Mouse (Mus musculus): ENCODE measurements around the gene Slc25a27. TPM values are rescaled to one million over a fixed set of nuclear protein-coding genes. Genes with fewer than 3 reads are reported as not detected.

Slc25a27 gene
- polyA plus RNA-seq, 1 experiment = 1.1 TPM

GRCm38 (mm10) chr17:43649641-43650436 lies 17.2 kb downstream of the Slc25a27 start:
- no peaks in the 10 kb centered on the region for H3K4me1 ChIP-seq (ENCODE audit: control insufficient read depth, insufficient read depth, insufficient read length, low read length)
- H3K36me3 ChIP-seq (ENCODE audit: control insufficient read depth, insufficient read depth, low read length) = no peaks in the 10 kb centered on the region
- no peak for TF ChIP-seq POLR2A (IDR thresholded peaks at IDR 0.05; ENCODE audit: low read depth, low read length)
- TF ChIP-seq CTCF (IDR thresholded peaks at IDR 0.05; ENCODE audit: extremely low read depth, insufficient read length, insufficient replicate concordance, low read depth, low read length) = no peak
- 88% methylated on average over 10 of the region's 10 CpGs for WGBS
- H3K27ac ChIP-seq (ENCODE audit: insufficient read depth, low read depth, low read length) = no peak overlapping the region
- no peak overlapping the region for H3K4me3 ChIP-seq (ENCODE audit: low read depth, low read length)
- no peaks in the 10 kb centered on the region for H3K27me3 ChIP-seq (ENCODE audit: control insufficient read depth, insufficient read depth, low read length)

- no peaks in the 10 kb centered on the region for H3K27me3 ChIP-seq (ENCODE audit: control insufficient read depth, insufficient read depth, low read length)
- H3K4me1 ChIP-seq (ENCODE audit: control insufficient read depth, insufficient read depth, insufficient read length, low read length) = no peaks in the 10 kb centered on the region
- 64% methylated on average over 5 of the region's 5 CpGs for WGBS
- TF ChIP-seq POLR2A (IDR thresholded peaks at IDR 0.05; ENCODE audit: low read depth, low read length) (no peak), CTCF (IDR thresholded peaks at IDR 0.05; ENCODE audit: extremely low read depth, insufficient read length, insufficient replicate concordance, low read depth, low read length) (no peak)
- no peaks in the 10 kb centered on the region; the same call in 1 of the 2 replicates for H3K36me3 ChIP-seq (ENCODE audit: control insufficient read depth, insufficient read depth, low read length)
- H3K27ac ChIP-seq (ENCODE audit: insufficient read depth, low read depth, low read length) = no peak overlapping the region
- no peak overlapping the region for H3K4me3 ChIP-seq (ENCODE audit: low read depth, low read length)
Measured at GRCm38 (mm10) chr17:43646925-43647324, 20.1 kb downstream of the Slc25a27 start.

DNA sequence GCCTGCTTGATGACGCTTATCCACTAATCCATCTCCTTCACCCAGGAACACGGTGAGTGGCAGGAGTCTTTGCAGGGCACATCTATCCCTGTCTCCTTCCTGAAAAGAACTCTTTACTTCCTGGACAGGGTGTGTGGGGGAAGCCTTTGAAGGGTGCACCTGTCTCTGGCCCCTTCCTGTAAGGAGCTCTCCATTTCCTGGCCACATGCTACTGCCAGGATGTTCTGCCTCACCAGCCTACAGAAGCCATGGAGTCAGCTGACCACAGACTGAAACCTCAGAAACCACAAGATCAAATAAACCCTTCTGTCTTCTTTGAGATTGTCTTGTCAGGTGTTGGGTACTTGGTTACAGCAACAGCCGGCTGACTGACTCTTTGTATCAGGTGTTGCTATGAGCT lies 21.9 kb downstream of the Slc25a27 start:
- H3K27ac ChIP-seq (ENCODE audit: insufficient read depth, low read depth, low read length) = no peak overlapping the region
- H3K4me3 ChIP-seq (ENCODE audit: low read depth, low read length) = no peak overlapping the region
- TF ChIP-seq CTCF (IDR thresholded peaks at IDR 0.05; ENCODE audit: extremely low read depth, insufficient read length, insufficient replicate concordance, low read depth, low read length) (no peak), POLR2A (IDR thresholded peaks at IDR 0.05; ENCODE audit: low read depth, low read length) (no peak)
- no peaks in the 10 kb centered on the region for H3K27me3 ChIP-seq (ENCODE audit: control insufficient read depth, insufficient read depth, low read length)
- H3K36me3 ChIP-seq (ENCODE audit: control insufficient read depth, insufficient read depth, low read length) = no peaks in the 10 kb centered on the region; the same call in 1 of the 2 replicates
- 86% methylated on average over 3 of the region's 3 CpGs for WGBS
- H3K4me1 ChIP-seq (ENCODE audit: control insufficient read depth, insufficient read depth, insufficient read length, low read length) = no peaks in the 10 kb centered on the region

- 39% methylated on average over 7 of the region's 7 CpGs for WGBS
- TF ChIP-seq POLR2A (IDR thresholded peaks at IDR 0.05; ENCODE audit: low read depth, low read length) (no peak), CTCF (IDR thresholded peaks at IDR 0.05; ENCODE audit: extremely low read depth, insufficient read length, insufficient replicate concordance, low read depth, low read length) (no peak)
- H3K27me3 ChIP-seq (ENCODE audit: control insufficient read depth, insufficient read depth, low read length) = no peaks in the 10 kb centered on the region
- no peak overlapping the region for H3K4me3 ChIP-seq (ENCODE audit: low read depth, low read length)
- H3K36me3 ChIP-seq (ENCODE audit: control insufficient read depth, insufficient read depth, low read length) = no peaks in the 10 kb centered on the region; the same call in 1 of the 2 replicates
- H3K27ac ChIP-seq (ENCODE audit: insufficient read depth, low read depth, low read length) = no peak overlapping the region
- H3K4me1 ChIP-seq (ENCODE audit: control insufficient read depth, insufficient read depth, insufficient read length, low read length) = no peaks in the 10 kb centered on the region
Measured at GRCm38 (mm10) chr17:43644375-43644774, 22.6 kb downstream of the Slc25a27 start.

DNA sequence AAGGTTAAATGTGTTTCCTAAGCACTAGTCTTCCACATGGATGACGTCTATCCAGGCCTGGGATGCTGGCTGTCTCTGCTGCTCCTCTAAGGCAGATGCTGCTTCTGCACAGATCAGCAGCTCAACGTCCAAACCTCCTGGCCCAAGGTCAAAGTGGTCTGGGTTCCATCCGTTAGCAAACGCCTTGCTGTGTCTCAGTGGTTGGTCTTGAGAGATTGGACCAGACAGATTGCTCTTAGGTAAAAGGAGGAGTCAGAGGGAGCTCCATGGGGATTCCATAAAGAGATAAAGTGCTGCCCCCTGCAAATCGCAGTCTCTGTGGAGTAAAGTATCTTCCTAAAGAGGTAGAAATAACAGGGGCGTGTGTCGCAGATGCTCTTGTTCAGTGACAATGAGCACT lies 23.8 kb downstream of the Slc25a27 start:
- H3K4me3 ChIP-seq (ENCODE audit: low read depth, low read length) = no peak overlapping the region
- TF ChIP-seq POLR2A (IDR thresholded peaks at IDR 0.05; ENCODE audit: low read depth, low read length) (no peak), CTCF (IDR thresholded peaks at IDR 0.05; ENCODE audit: extremely low read depth, insufficient read length, insufficient replicate concordance, low read depth, low read length) (no peak)
- H3K27ac ChIP-seq (ENCODE audit: insufficient read depth, low read depth, low read length) = no peak overlapping the region
- no peaks in the 10 kb centered on the region for H3K27me3 ChIP-seq (ENCODE audit: control insufficient read depth, insufficient read depth, low read length)
- no peaks in the 10 kb centered on the region; the same call in 1 of the 2 replicates for H3K36me3 ChIP-seq (ENCODE audit: control insufficient read depth, insufficient read depth, low read length)
- no peaks in the 10 kb centered on the region for H3K4me1 ChIP-seq (ENCODE audit: control insufficient read depth, insufficient read depth, insufficient read length, low read length)
- WGBS = 82% methylated on average over 7 of the region's 7 CpGs

GRCm38 (mm10) chr17:43640825-43641224 lies 26.2 kb downstream of the Slc25a27 start:
- 75% methylated on average over 1 of the region's 1 CpGs for WGBS
- H3K4me3 ChIP-seq (ENCODE audit: low read depth, low read length) = no peak overlapping the region
- no peak overlapping the region for H3K27ac ChIP-seq (ENCODE audit: insufficient read depth, low read depth, low read length)
- no peaks in the 10 kb centered on the region for H3K27me3 ChIP-seq (ENCODE audit: control insufficient read depth, insufficient read depth, low read length)
- H3K4me1 ChIP-seq (ENCODE audit: control insufficient read depth, insufficient read depth, insufficient read length, low read length) = no peaks in the 10 kb centered on the region
- TF ChIP-seq POLR2A (IDR thresholded peaks at IDR 0.05; ENCODE audit: low read depth, low read length) (no peak), CTCF (IDR thresholded peaks at IDR 0.05; ENCODE audit: extremely low read depth, insufficient read length, insufficient replicate concordance, low read depth, low read length) (no peak)
- no peaks in the 10 kb centered on the region; the same call in 1 of the 2 replicates for H3K36me3 ChIP-seq (ENCODE audit: control insufficient read depth, insufficient read depth, low read length)

GRCm38 (mm10) chr17:43637146-43637545 lies 29.9 kb downstream of the Slc25a27 start:
- TF ChIP-seq POLR2A (IDR thresholded peaks at IDR 0.05; ENCODE audit: low read depth, low read length) (no peak), CTCF (IDR thresholded peaks at IDR 0.05; ENCODE audit: extremely low read depth, insufficient read length, insufficient replicate concordance, low read depth, low read length) (no peak)
- Histone ChIP-seq H3K36me3 (ENCODE audit: control insufficient read depth, insufficient read depth, low read length) (no peaks in the 10 kb centered on the region), H3K4me1 (ENCODE audit: control insufficient read depth, insufficient read depth, insufficient read length, low read length) (no peaks in the 10 kb centered on the region), H3K27ac (ENCODE audit: insufficient read depth, low read depth, low read length) (no peak overlapping the region), H3K4me3 (ENCODE audit: low read depth, low read length) (no peak overlapping the region), H3K27me3 (ENCODE audit: control insufficient read depth, insufficient read depth, low read length) (no peaks in the 10 kb centered on the region)
- WGBS = 89% methylated on average over 4 of the region's 4 CpGs
